Mouse (Mus musculus): Measurements from ENCODE around the gene Nceh1. TPM values are rescaled to one million over a fixed set of nuclear protein-coding genes. Genes with fewer than 3 reads are reported as not detected.

The Nceh1 gene
- polyA plus RNA-seq, 1 experiment, result 6.2 TPM

DNA sequence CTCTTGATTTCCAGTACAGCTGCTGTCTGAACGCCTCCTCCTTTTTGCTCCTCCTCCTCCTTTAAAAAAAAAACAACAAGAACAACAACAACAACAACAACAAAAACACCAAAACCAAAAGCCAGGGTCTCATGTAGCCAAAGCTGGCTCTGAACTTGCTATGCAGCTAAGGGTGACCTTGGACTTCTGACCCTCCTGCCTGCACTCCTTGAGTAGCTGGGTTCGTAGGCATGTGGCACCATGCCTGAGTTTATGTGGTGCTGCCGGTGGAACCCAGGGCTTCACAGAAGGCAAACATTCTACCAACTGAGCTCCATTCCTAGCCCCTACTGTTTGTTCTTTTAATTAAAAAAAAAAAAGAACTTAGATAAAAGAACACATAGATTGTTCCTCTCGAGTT lies 50.6 kb downstream of the Nceh1 start:
- no peaks in the 10 kb centered on the region for H3K27me3 ChIP-seq (ENCODE audit: control insufficient read depth, insufficient read depth, insufficient read length)
- H3ac ChIP-seq (ENCODE audit: control insufficient read depth, insufficient read length), result no peak overlapping the region

DNA sequence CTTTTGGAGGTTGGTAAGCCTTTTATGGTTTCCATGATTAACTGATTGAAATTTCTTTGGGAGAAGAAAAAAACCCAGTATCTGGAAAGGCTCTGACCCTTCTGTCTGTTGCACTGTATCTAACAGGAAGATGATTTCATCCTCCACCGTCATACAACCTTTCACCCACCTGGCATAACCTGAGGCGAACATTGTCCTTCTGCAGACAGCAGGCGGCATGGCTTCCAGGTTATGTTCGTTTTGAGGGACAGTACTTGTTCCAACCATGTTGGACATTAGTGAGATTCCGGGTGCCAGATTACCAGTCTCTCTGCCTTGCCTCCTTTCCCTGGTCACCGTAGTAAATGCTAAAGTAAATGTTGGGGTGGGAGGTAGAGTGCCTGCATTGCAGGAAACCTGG lies 51.1 kb downstream of the Nceh1 start:
- no peak overlapping the region for H3K4me3 ChIP-seq
- H3K4me2 ChIP-seq (ENCODE audit: low read depth), result no peak overlapping the region
- no peak overlapping the region for H3ac ChIP-seq (ENCODE audit: control insufficient read depth, insufficient read length)
- H3K27me3 ChIP-seq (ENCODE audit: control insufficient read depth, insufficient read depth, insufficient read length), result no peaks in the 10 kb centered on the region
- H3K79me2 ChIP-seq (ENCODE audit: control insufficient read depth, insufficient read depth), result no peaks in the 10 kb centered on the region
- no peaks in the 10 kb centered on the region for H3K36me3 ChIP-seq (ENCODE audit: control insufficient read depth, insufficient read depth)
- TF ChIP-seq TCF12 (IDR thresholded peaks at IDR 0.05; ENCODE audit: insufficient read depth, poor library complexity, severe bottlenecking) (no peak), TCF3 (IDR thresholded peaks at IDR 0.05; ENCODE audit: insufficient read length, low read depth) (no peak), SRF (IDR thresholded peaks at IDR 0.05; ENCODE audit: control insufficient read depth, insufficient read length, low read depth) (no peak), MYOG (IDR thresholded peaks at IDR 0.05; ENCODE audit: control insufficient read depth in 1 of 3, insufficient read depth in 1 of 3, insufficient read length in 2 of 3, low read depth in 2 of 3) (no peak), POLR2A (IDR thresholded peaks at IDR 0.05; ENCODE audit: insufficient read length, low read depth) (no peak), POLR2AphosphoS2 (IDR thresholded peaks at IDR 0.05; ENCODE audit: insufficient read length, low read depth) (no peak), REST (IDR thresholded peaks at IDR 0.05; ENCODE audit: insufficient read depth, insufficient read length) (no peak), USF1 (IDR thresholded peaks at IDR 0.05; ENCODE audit: low read depth) (no peak), MYOD1 (IDR thresholded peaks at IDR 0.05; ENCODE audit: control insufficient read depth in 1 of 3, insufficient read length in 2 of 3, low read depth in 2 of 3) (no peak), MAX (IDR thresholded peaks at IDR 0.05; ENCODE audit: low read depth) (no peak), CEBPB (IDR thresholded peaks at IDR 0.05; ENCODE audit: insufficient read depth, poor library complexity, severe bottlenecking) (no peak), E2F4 (IDR thresholded peaks at IDR 0.05; ENCODE audit: insufficient read depth) (no peak)

More for the DNA sequence above, 50.6 kb downstream of the Nceh1 start:
- Histone ChIP-seq H3K4me3 (no peak overlapping the region), H3K4me2 (ENCODE audit: low read depth) (no peak overlapping the region), H3K36me3 (ENCODE audit: control insufficient read depth, insufficient read depth) (no peaks in the 10 kb centered on the region), H3K79me2 (ENCODE audit: control insufficient read depth, insufficient read depth) (no peaks in the 10 kb centered on the region)
- no peak for TF ChIP-seq MYOD1 (IDR thresholded peaks at IDR 0.05; ENCODE audit: control insufficient read depth in 1 of 3, insufficient read length in 2 of 3, low read depth in 2 of 3)

DNA sequence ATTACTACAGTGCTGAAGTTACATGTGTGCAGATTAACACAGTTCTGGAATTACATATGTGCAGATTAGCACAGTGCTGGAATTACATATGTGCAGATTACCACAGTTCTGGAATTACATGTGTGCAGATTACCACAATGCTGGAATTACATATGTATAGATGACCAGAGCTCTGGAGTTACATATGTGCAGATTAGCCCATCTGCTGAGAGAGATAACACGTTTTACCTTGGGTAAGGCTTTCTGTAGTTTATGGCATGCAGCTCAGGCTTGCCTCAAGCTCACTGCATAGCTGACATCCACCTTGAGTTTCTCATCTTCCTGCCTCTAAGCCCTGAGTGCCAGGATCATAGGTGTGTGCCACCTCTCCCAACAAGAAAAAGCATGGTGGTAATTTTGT lies 52.2 kb downstream of the Nceh1 start:
- Histone ChIP-seq H3K27me3 (ENCODE audit: control insufficient read depth, insufficient read depth, insufficient read length) (no peaks in the 10 kb centered on the region), H3K4me3 (no peak overlapping the region), H3ac (ENCODE audit: control insufficient read depth, insufficient read length) (no peak overlapping the region), H3K4me2 (ENCODE audit: low read depth) (no peak overlapping the region), H3K79me2 (ENCODE audit: control insufficient read depth, insufficient read depth) (no peaks in the 10 kb centered on the region), H3K36me3 (ENCODE audit: control insufficient read depth, insufficient read depth) (no peaks in the 10 kb centered on the region)
- no peak for TF ChIP-seq REST (IDR thresholded peaks at IDR 0.05; ENCODE audit: insufficient read depth, insufficient read length)

DNA sequence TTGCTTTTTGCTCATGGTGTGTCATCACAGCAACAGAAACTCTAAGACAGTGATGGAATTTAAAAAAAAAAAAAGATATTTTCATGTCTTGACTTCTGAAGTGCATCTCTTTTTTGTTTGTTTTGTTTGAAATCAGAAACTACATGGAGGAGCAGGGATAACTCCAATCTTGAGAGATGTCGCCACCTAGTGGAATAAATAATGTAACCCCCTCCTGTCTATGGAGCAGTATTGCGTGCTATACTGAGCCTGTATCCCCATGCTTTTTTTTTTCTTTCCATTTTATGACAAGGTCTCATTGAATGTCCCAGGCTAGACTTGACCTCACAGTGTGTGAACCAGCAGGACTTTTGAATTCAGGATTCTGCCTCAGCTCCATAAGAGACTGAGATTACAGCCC lies 54.5 kb downstream of the Nceh1 start:
- no peaks in the 10 kb centered on the region for H3K79me2 ChIP-seq (ENCODE audit: control insufficient read depth, insufficient read depth)
- TF ChIP-seq E2F4 (IDR thresholded peaks at IDR 0.05; ENCODE audit: insufficient read depth), result no peak
- TF ChIP-seq POLR2AphosphoS2 (IDR thresholded peaks at IDR 0.05; ENCODE audit: insufficient read length, low read depth), result no peak
- no peak for TF ChIP-seq CEBPB (IDR thresholded peaks at IDR 0.05; ENCODE audit: insufficient read depth, poor library complexity, severe bottlenecking)
- TF ChIP-seq MYOG (IDR thresholded peaks at IDR 0.05; ENCODE audit: control insufficient read depth in 1 of 3, insufficient read depth in 1 of 3, insufficient read length in 2 of 3, low read depth in 2 of 3), result no peak
- no peak for TF ChIP-seq POLR2A (IDR thresholded peaks at IDR 0.05; ENCODE audit: insufficient read length, low read depth)
- no peak for TF ChIP-seq USF1 (IDR thresholded peaks at IDR 0.05; ENCODE audit: low read depth)
- no peak for TF ChIP-seq MAX (IDR thresholded peaks at IDR 0.05; ENCODE audit: low read depth)
- no peak overlapping the region for H3K4me2 ChIP-seq (ENCODE audit: low read depth)

DNA sequence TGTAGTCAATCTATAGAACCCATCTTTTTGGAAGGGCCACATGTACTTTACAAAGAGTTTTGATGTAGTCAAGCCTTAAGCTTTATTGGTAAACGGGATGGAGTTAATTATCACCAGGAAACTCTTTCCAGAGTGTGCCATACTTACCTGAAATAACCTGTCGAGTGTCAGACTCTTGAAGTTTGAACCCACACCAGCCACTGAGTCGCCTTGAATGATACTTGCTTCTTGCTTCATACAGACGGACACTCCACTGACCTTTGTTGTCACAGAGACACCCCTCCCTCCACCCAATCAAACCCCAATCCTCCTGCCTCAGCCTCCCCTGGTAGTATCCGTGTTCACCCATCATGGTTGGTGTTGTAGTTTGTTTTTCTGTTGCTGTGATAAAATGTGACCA lies 55.8 kb downstream of the Nceh1 start:
- Histone ChIP-seq H3K4me3 (no peak overlapping the region), H3K27me3 (ENCODE audit: control insufficient read depth, insufficient read depth, insufficient read length) (no peaks in the 10 kb centered on the region), H3K36me3 (ENCODE audit: control insufficient read depth, insufficient read depth) (no peaks in the 10 kb centered on the region), H3K79me2 (ENCODE audit: control insufficient read depth, insufficient read depth) (no peaks in the 10 kb centered on the region), H3ac (ENCODE audit: control insufficient read depth, insufficient read length) (no peak overlapping the region), H3K4me2 (ENCODE audit: low read depth) (no peak overlapping the region)
- TF ChIP-seq POLR2AphosphoS2 (IDR thresholded peaks at IDR 0.05; ENCODE audit: insufficient read length, low read depth) (no peak), TCF3 (IDR thresholded peaks at IDR 0.05; ENCODE audit: insufficient read length, low read depth) (no peak), POLR2A (IDR thresholded peaks at IDR 0.05; ENCODE audit: insufficient read length, low read depth) (no peak), MAX (IDR thresholded peaks at IDR 0.05; ENCODE audit: low read depth) (no peak), MYOD1 (IDR thresholded peaks at IDR 0.05; ENCODE audit: control insufficient read depth in 1 of 3, insufficient read length in 2 of 3, low read depth in 2 of 3) (no peak), SRF (IDR thresholded peaks at IDR 0.05; ENCODE audit: control insufficient read depth, insufficient read length, low read depth) (no peak), TCF12 (IDR thresholded peaks at IDR 0.05; ENCODE audit: insufficient read depth, poor library complexity, severe bottlenecking) (no peak), USF1 (IDR thresholded peaks at IDR 0.05; ENCODE audit: low read depth) (no peak), CEBPB (IDR thresholded peaks at IDR 0.05; ENCODE audit: insufficient read depth, poor library complexity, severe bottlenecking) (no peak), REST (IDR thresholded peaks at IDR 0.05; ENCODE audit: insufficient read depth, insufficient read length) (no peak), MYOG (IDR thresholded peaks at IDR 0.05; ENCODE audit: control insufficient read depth in 1 of 3, insufficient read depth in 1 of 3, insufficient read length in 2 of 3, low read depth in 2 of 3) (no peak), E2F4 (IDR thresholded peaks at IDR 0.05; ENCODE audit: insufficient read depth) (no peak)

More for the DNA sequence above, 54.5 kb downstream of the Nceh1 start:
- H3K36me3 ChIP-seq (ENCODE audit: control insufficient read depth, insufficient read depth), result no peaks in the 10 kb centered on the region
- H3ac ChIP-seq (ENCODE audit: control insufficient read depth, insufficient read length), result no peak overlapping the region
- no peaks in the 10 kb centered on the region for H3K27me3 ChIP-seq (ENCODE audit: control insufficient read depth, insufficient read depth, insufficient read length)
- no peak overlapping the region for H3K4me3 ChIP-seq

Measured in myocyte (in vitro differentiated cells).